Comparison of ENCODE assay signal across 18 mouse cellular contexts in the genomic region with DNA sequence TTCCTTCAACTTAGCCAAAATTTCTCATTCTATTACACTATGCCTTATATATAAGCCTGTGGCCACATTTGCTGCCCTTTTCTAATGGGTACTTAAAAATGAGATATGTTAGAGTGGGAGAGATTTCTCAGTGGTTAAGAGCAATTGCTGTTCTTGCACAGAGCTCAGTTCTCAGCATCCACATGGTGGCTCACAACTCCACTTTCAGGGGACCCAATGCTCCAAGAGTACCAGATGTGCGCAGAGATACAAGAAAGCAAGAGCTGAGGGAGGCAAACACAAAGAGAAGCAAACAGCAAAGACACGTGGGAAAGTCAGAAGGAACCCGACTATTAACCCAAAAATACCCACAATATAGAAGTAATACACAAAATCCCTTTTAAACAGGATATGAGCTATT.
DNase-seq lines count a peak whose midpoint lies in the region; ATAC-seq and TF ChIP-seq lines count a peak whose summit lies in the region.
"Had no signal": no experiment of that assay in that cellular context is flagged by ENCODE, and none has a peak within 500 bp of the region (broad histone marks: within the 10 kb centered on the region; RNA-seq: fewer than 3 reads in every experiment).

No protein-coding gene starts in this region.

- H3K4me3 ChIP-seq in forebrain, postnatal 0 days (ENCODE audit: low read depth, low read length), result no peak overlapping the region
- H3K4me3 ChIP-seq in forebrain, embryonic 12.5 days (replicated peaks), result no peak overlapping the region
- H3K4me3 ChIP-seq in lung, embryonic 14.5 days (ENCODE audit: low read depth, low read length), result no peak overlapping the region
- H3K4me3 ChIP-seq in cortical plate, adult 2 months (ENCODE audit: insufficient read depth, low read length), result no peak overlapping the region
- H3K4me3 ChIP-seq: erythroblast, embryonic 14.5 days; heart, embryonic 12.5 days; liver, embryonic 13.5 days; myocyte had no signal

- no peak overlapping the region for H3K4me2 ChIP-seq in forebrain, postnatal 0 days (ENCODE audit: low read depth)
- H3K4me2 ChIP-seq in forebrain, embryonic 12.5 days, result no peak overlapping the region
- H3K4me2 ChIP-seq in lung, embryonic 14.5 days, result no peak overlapping the region
- H3K4me2 ChIP-seq: heart, embryonic 12.5 days; liver, embryonic 13.5 days; midbrain, embryonic 11.5 days had no signal

- H3K9me3 ChIP-seq in forebrain, postnatal 0 days (ENCODE audit: low read length), result no peaks in the 10 kb centered on the region
- no peaks in the 10 kb centered on the region for H3K9me3 ChIP-seq in forebrain, embryonic 12.5 days
- H3K9me3 ChIP-seq in lung, embryonic 14.5 days (ENCODE audit: low read depth, low read length), result no peaks in the 10 kb centered on the region
- H3K9me3 ChIP-seq: heart, embryonic 12.5 days; liver, embryonic 13.5 days had no signal

- H3K36me3 ChIP-seq in forebrain, postnatal 0 days (ENCODE audit: insufficient read depth), result no peaks in the 10 kb centered on the region
- no peaks in the 10 kb centered on the region for H3K36me3 ChIP-seq in forebrain, embryonic 12.5 days (replicated peaks)
- no peaks in the 10 kb centered on the region for H3K36me3 ChIP-seq in lung, embryonic 14.5 days (ENCODE audit: insufficient read depth)
- H3K36me3 ChIP-seq: heart, embryonic 12.5 days; liver, embryonic 13.5 days had no signal

- no peak overlapping the region for H3K27ac ChIP-seq in forebrain, postnatal 0 days (ENCODE audit: low read depth, low read length)
- H3K27ac ChIP-seq in forebrain, embryonic 12.5 days, result no peak overlapping the region
- no peak overlapping the region for H3K27ac ChIP-seq in lung, embryonic 14.5 days (ENCODE audit: low read depth)
- H3K27ac ChIP-seq in cortical plate, adult 2 months (ENCODE audit: insufficient read depth, low read length), result no peak overlapping the region
- H3K27ac ChIP-seq: liver, embryonic 13.5 days had no signal

- DNase-seq in forebrain, postnatal 0 days, result peak; percentile 35
- peak; percentile 37 for DNase-seq in kidney, postnatal 10 days
- DNase-seq in kidney, adult 8-10 months, result no peak
- DNase-seq in lung, embryonic 14.5 days, result peak; percentile 9
- DNase-seq in lung, postnatal 25 days (ENCODE audit: low spot score), result no peak
- DNase-seq in neural tube, embryonic 10.5 days (ENCODE audit: extremely low spot score, low spot score), result no peak
- DNase-seq: heart, postnatal 36 days; layer of hippocampus, postnatal 36 days; left cerebral cortex, postnatal 4 days; liver, embryonic 13.5 days; lung, postnatal 4 days; thymus, postnatal 4 days had no signal

- TF ChIP-seq CTCF in forebrain, postnatal 0 days (IDR thresholded peaks at IDR 0.05; ENCODE audit: low read depth), result peak; percentile 45; the same call in 1 of the 2 replicates
- peak; percentile 32; the same call in 1 of the 2 replicates for TF ChIP-seq CTCF in lung, embryonic 14.5 days (IDR thresholded peaks at IDR 0.05; ENCODE audit: low read depth)
- peak; percentile 49 for TF ChIP-seq CTCF in cortical plate, adult 2 months (IDR thresholded peaks at IDR 0.05; ENCODE audit: extremely low read depth, insufficient read depth, low read length)

- 55% methylated on average over 3 of the region's 3 CpGs for WGBS in forebrain, postnatal 0 days
- WGBS in forebrain, embryonic 12.5 days, result 61% methylated on average over 3 of the region's 3 CpGs
- 46% methylated on average over 3 of the region's 3 CpGs for WGBS in lung, embryonic 14.5 days

- H3K9ac ChIP-seq in forebrain, postnatal 0 days, result no peak overlapping the region
- no peak overlapping the region for H3K9ac ChIP-seq in forebrain, embryonic 12.5 days
- H3K9ac ChIP-seq in lung, embryonic 14.5 days, result no peak overlapping the region
- H3K9ac ChIP-seq: heart, embryonic 12.5 days; liver, embryonic 13.5 days had no signal

- ATAC-seq in forebrain, postnatal 0 days, result peak; percentile 76
- ATAC-seq in forebrain, embryonic 12.5 days (ENCODE audit: low FRiP score), result no peak
- no peak for ATAC-seq in lung, embryonic 14.5 days (ENCODE audit: insufficient read depth)

- no peak for TF ChIP-seq POLR2A in cortical plate, adult 2 months (IDR thresholded peaks at IDR 0.05; ENCODE audit: extremely low read depth, insufficient read depth, low read length)

- H3K27me3 ChIP-seq in forebrain, postnatal 0 days (ENCODE audit: insufficient read depth, low read length), result no peaks in the 10 kb centered on the region
- no peaks in the 10 kb centered on the region for H3K27me3 ChIP-seq in forebrain, embryonic 12.5 days
- H3K27me3 ChIP-seq in lung, embryonic 14.5 days (ENCODE audit: insufficient read depth, low read length), result no peaks in the 10 kb centered on the region
- H3K27me3 ChIP-seq: heart, embryonic 12.5 days; liver, embryonic 13.5 days had no signal

- no peaks in the 10 kb centered on the region for H3K4me1 ChIP-seq in forebrain, postnatal 0 days (ENCODE audit: insufficient read depth)
- H3K4me1 ChIP-seq in forebrain, embryonic 12.5 days, result no peaks in the 10 kb centered on the region
- no peaks in the 10 kb centered on the region for H3K4me1 ChIP-seq in lung, embryonic 14.5 days (ENCODE audit: insufficient read depth)
- H3K4me1 ChIP-seq in cortical plate, adult 2 months (ENCODE audit: control insufficient read depth, insufficient read depth, low read length), result no peaks in the 10 kb centered on the region
- H3K4me1 ChIP-seq: heart, embryonic 12.5 days; liver, embryonic 13.5 days had no signal

Comparison
In these comparisons a context has a peak if more than half of its experiments do, and no peak if none do; other contexts are left out.
1. DNase-seq: peak in forebrain, postnatal 0 days (single experiment), kidney, postnatal 10 days (single experiment) and lung, embryonic 14.5 days (single experiment); none in kidney, adult 8-10 months (0 of 2), lung, postnatal 25 days (single experiment) and neural tube, embryonic 10.5 days (single experiment).
2. Peak in every context shown above with its lines, with median percentiles within 50 percentile points of each other: CTCF ChIP-seq.